Mouse (Mus musculus) cerebellum, postnatal 14 days (tissue): Measurements from ENCODE around the gene Trim27.
A peak's percentile ranks its signal among the peaks of the same experiment; 100 is the strongest.

Experiments
- DNase-seq, 2 experiments: peaks; one replicate each; pipeline ENCODE4 v3.0.0; 2021; ENCODE audit warnings: mixed read lengths in 2 of 2

Trim27 gene

GRCm38 (mm10) chr13:21179367-21179723 lies at the start of gene Trim27:
TSS of gene Trim27 (plus strand) at chr13:21179445.
- no peak for DNase-seq

GRCm38 (mm10) chr13:21142421-21142820 lies 36.8 kb upstream of the Trim27 start:
- DNase-seq: peak; percentile 41 to 54

- no peak for DNase-seq
These were observed 33.5 kb upstream of the Trim27 start, which contains the start of gene Olfr1368 for GRCm38 (mm10) chr13:21145767-21146166. TSS of gene Olfr1368 (minus strand) at chr13:21145867.

GRCm38 (mm10) chr13:21155888-21156287 lies 23.4 kb upstream of the Trim27 start:
- no peak for DNase-seq

- DNase-seq: no peak
These were observed 21.2 kb upstream of the Trim27 start for GRCm38 (mm10) chr13:21158071-21158470.

GRCm38 (mm10) chr13:21158785-21159474 lies 20.3 kb upstream of the Trim27 start:
- DNase-seq: peak; percentile 94 to 95

- peak in 1 of 2 experiments; percentile 34 for DNase-seq
These were observed 19.8 kb upstream of the Trim27 start for GRCm38 (mm10) chr13:21159475-21159819.

GRCm38 (mm10) chr13:21160041-21160511 lies 19.2 kb upstream of the Trim27 start:
- DNase-seq: peak in 1 of 2 experiments; percentile 23

GRCm38 (mm10) chr13:21160657-21161590 lies 18.3 kb upstream of the Trim27 start:
- peak; percentile 96 for DNase-seq

GRCm38 (mm10) chr13:21161591-21161990 lies 17.7 kb upstream of the Trim27 start:
- DNase-seq: no peak

GRCm38 (mm10) chr13:21162591-21162990 lies 16.7 kb upstream of the Trim27 start:
- peak in 1 of 2 experiments; percentile 10 for DNase-seq

- DNase-seq: peak; percentile 87 to 88
These were observed 12.0 kb upstream of the Trim27 start for GRCm38 (mm10) chr13:21166936-21167909.

- DNase-seq: peak; percentile 37 to 58
These were observed 11.3 kb upstream of the Trim27 start for GRCm38 (mm10) chr13:21167910-21168300.

- peak; percentile 43 to 56 for DNase-seq
These were observed 10.8 kb upstream of the Trim27 start for GRCm38 (mm10) chr13:21168371-21169011.

- peak in 1 of 2 experiments; percentile 20 for DNase-seq
These were observed 10.1 kb upstream of the Trim27 start for GRCm38 (mm10) chr13:21169121-21169656.

- peak; percentile 85 to 87 for DNase-seq
These were observed 9.4 kb upstream of the Trim27 start for GRCm38 (mm10) chr13:21169657-21170430.

- no peak for DNase-seq
These were observed 8.7 kb upstream of the Trim27 start for GRCm38 (mm10) chr13:21170431-21171155.

GRCm38 (mm10) chr13:21171156-21171530 lies 8.1 kb upstream of the Trim27 start:
- DNase-seq: peak in 1 of 2 experiments; percentile 29

GRCm38 (mm10) chr13:21171600-21172150 lies 7.6 kb upstream of the Trim27 start:
- peak; percentile 49 to 54 for DNase-seq
